Mouse (Mus musculus) midbrain, embryonic 10.5 days (tissue): ENCODE results near the gene Pask. TPM values are rescaled to one million over a fixed set of nuclear protein-coding genes. Genes with fewer than 3 reads are reported as not detected.
A peak's percentile ranks its signal among the peaks of the same experiment; 100 is the strongest.

Experiments
- DNase-seq: peaks from one replicate; pipeline ENCODE4 v3.0.0-alpha.2; 2017; ENCODE audit warnings: low spot score
- H3K27ac ChIP-seq: fragments of 300-500 bp; sonication (generic); replicated peaks from 2 replicates; pipeline ENCODE4 v1.5.1; 2016; ENCODE audit warnings: mild to moderate bottlenecking
- H3K27me3 ChIP-seq: fragments of 300-500 bp; sonication (generic); 2 replicates; pipeline ENCODE4 v1.6.1; 2016; ENCODE audit warnings: low read depth, mild to moderate bottlenecking; ENCODE audit not compliant: poor library complexity, severe bottlenecking
- H3K36me3 ChIP-seq: fragments of 300-500 bp; sonication (generic); 2 replicates; pipeline ENCODE4 v1.6.1; 2016; ENCODE audit warnings: mild to moderate bottlenecking, moderate library complexity
- H3K4me1 ChIP-seq: fragments of 300-500 bp; sonication (generic); 2 replicates; pipeline ENCODE4 v1.6.1; 2016
- H3K4me3 ChIP-seq: fragments of 300-500 bp; sonication (generic); 2 replicates; pipeline ENCODE4 v1.5.1; 2016; ENCODE audit warnings: mild to moderate bottlenecking, moderate library complexity
- H3K9me3 ChIP-seq: fragments of 300-500 bp; sonication (generic); replicated peaks from 2 replicates; pipeline ENCODE4 v1.6.1; 2016; ENCODE audit warnings: mild to moderate bottlenecking
- WGBS: fragments of 180-500 bp; shearing (Covaris S2); methylation state at CpG from one replicate; pipeline ENCODE4 v1.1.7; 2016; 5-methylcytosine and 5-hydroxymethylcytosine counted together
- polyA plus RNA-seq: library from polyadenylated mRNA; unstranded; fragments of >200 nt; fragmentation: Nextera tagmentation; extraction: Ambion mirVana; gene quantifications from 2 replicates; pipeline ENCODE4 v1.2.1, GENCODE M21; 2016

Gene Pask
- 26.9 and 31.0 TPM in 2 replicates for polyA plus RNA-seq

GRCm38 (mm10) chr1:93342648-93343503 lies at the start of gene Pask, which contains the start of gene Ppp1r7:
Pask (minus strand) TSS chr1:93343482.
Ppp1r7 (plus strand) TSS chr1:93342854.
- Histone ChIP-seq H3K4me3 (peak within 1 kb of the TSS; percentile 71), H3K36me3 (peaks cover 23% of the 10 kb centered on the region), H3K9me3 (no peaks in the 10 kb centered on the region), H3K27me3 (no peaks in the 10 kb centered on the region), H3K4me1 (peaks cover 27% of the 10 kb centered on the region), H3K27ac (peak within 1 kb of the TSS; percentile 91)
- WGBS: under 1% methylated on average over 63 of the region's 63 CpGs
- DNase-seq: peak; percentile 98

GRCm38 (mm10) chr1:93388906-93389305 lies 45.6 kb upstream of the Pask start:
- H3K4me3 ChIP-seq: no peak overlapping the region
- no peak overlapping the region for H3K27ac ChIP-seq
- H3K4me1 ChIP-seq: no peaks in the 10 kb centered on the region
- no peak for DNase-seq
- no peaks in the 10 kb centered on the region for H3K9me3 ChIP-seq
- no peaks in the 10 kb centered on the region for H3K36me3 ChIP-seq
- H3K27me3 ChIP-seq: no peaks in the 10 kb centered on the region
- 83% methylated on average over 2 of the region's 2 CpGs for WGBS

- WGBS: 80% methylated on average over 2 of the region's 2 CpGs
- Histone ChIP-seq H3K27me3 (no peaks in the 10 kb centered on the region), H3K36me3 (no peaks in the 10 kb centered on the region), H3K4me3 (no peak overlapping the region), H3K4me1 (no peaks in the 10 kb centered on the region), H3K9me3 (no peaks in the 10 kb centered on the region), H3K27ac (no peak overlapping the region)
- DNase-seq: no peak
Observed at GRCm38 (mm10) chr1:93387198-93387597, 43.9 kb upstream of the Pask start.

GRCm38 (mm10) chr1:93379117-93379516 lies 35.8 kb upstream of the Pask start:
- no peak overlapping the region for H3K27ac ChIP-seq
- H3K27me3 ChIP-seq: no peaks in the 10 kb centered on the region
- H3K9me3 ChIP-seq: no peaks in the 10 kb centered on the region
- DNase-seq: no peak
- H3K36me3 ChIP-seq: no peaks in the 10 kb centered on the region
- 72% methylated on average over 5 of the region's 5 CpGs for WGBS
- H3K4me1 ChIP-seq: 0 out of 2 replicates have a peak, but pooled peaks cover 4% of the 10 kb centered on the region
- H3K4me3 ChIP-seq: no peak overlapping the region

GRCm38 (mm10) chr1:93377307-93377706 lies 34.0 kb upstream of the Pask start:
- H3K4me1 ChIP-seq: peaks cover 10% of the 10 kb centered on the region
- no peaks in the 10 kb centered on the region for H3K9me3 ChIP-seq
- DNase-seq: no peak
- H3K27ac ChIP-seq: no peak overlapping the region
- no peaks in the 10 kb centered on the region for H3K36me3 ChIP-seq
- no peaks in the 10 kb centered on the region for H3K27me3 ChIP-seq
- no peak overlapping the region for H3K4me3 ChIP-seq
- 72% methylated on average over 5 of the region's 5 CpGs for WGBS

GRCm38 (mm10) chr1:93373665-93374064 lies 30.4 kb upstream of the Pask start, which contains the start of gene Ano7:
Ano7 (plus strand) TSS chr1:93373930.
- DNase-seq: no peak
- H3K9me3 ChIP-seq: no peaks in the 10 kb centered on the region
- H3K36me3 ChIP-seq: peaks cover 7% of the 10 kb centered on the region; the same call in 1 of the 2 replicates
- H3K4me1 ChIP-seq: peaks cover 6% of the 10 kb centered on the region
- H3K27ac ChIP-seq: peak within 1 kb of the TSS; percentile 43; the same call in 1 of the 2 replicates
- 76% methylated on average over 4 of the region's 4 CpGs for WGBS
- H3K27me3 ChIP-seq: no peaks in the 10 kb centered on the region
- H3K4me3 ChIP-seq: no peak within 1 kb of the TSS

- WGBS: 95% methylated on average over 6 of the region's 6 CpGs
- Histone ChIP-seq H3K27ac (no peak overlapping the region), H3K36me3 (peaks cover 81% of the 10 kb centered on the region), H3K9me3 (no peaks in the 10 kb centered on the region), H3K4me3 (no peak overlapping the region), H3K4me1 (no peaks in the 10 kb centered on the region), H3K27me3 (no peaks in the 10 kb centered on the region)
- no peak for DNase-seq
Observed at GRCm38 (mm10) chr1:93365641-93366040, 22.4 kb upstream of the Pask start.

GRCm38 (mm10) chr1:93362661-93363060 lies 19.4 kb upstream of the Pask start:
- DNase-seq: no peak
- Histone ChIP-seq H3K9me3 (no peaks in the 10 kb centered on the region), H3K27me3 (no peaks in the 10 kb centered on the region), H3K27ac (no peak overlapping the region), H3K4me3 (no peak overlapping the region), H3K4me1 (no peaks in the 10 kb centered on the region), H3K36me3 (peaks cover 98% of the 10 kb centered on the region)
- WGBS: 85% methylated on average over 4 of the region's 4 CpGs

- WGBS: 94% methylated on average over 2 of the region's 2 CpGs
- H3K4me3 ChIP-seq: no peak overlapping the region
- DNase-seq: no peak
- no peak overlapping the region for H3K27ac ChIP-seq
- H3K36me3 ChIP-seq: peaks cover 100% of the 10 kb centered on the region
- H3K4me1 ChIP-seq: no peaks in the 10 kb centered on the region
- H3K27me3 ChIP-seq: no peaks in the 10 kb centered on the region
- H3K9me3 ChIP-seq: no peaks in the 10 kb centered on the region
Observed at GRCm38 (mm10) chr1:93352724-93353123, 9.4 kb upstream of the Pask start.

- Histone ChIP-seq H3K36me3 (peaks cover 91% of the 10 kb centered on the region), H3K4me1 (peaks cover under 1% of the 10 kb centered on the region), H3K9me3 (no peaks in the 10 kb centered on the region), H3K27ac (no peak overlapping the region), H3K4me3 (no peak overlapping the region), H3K27me3 (no peaks in the 10 kb centered on the region)
- 90% methylated on average over 4 of the region's 4 CpGs for WGBS
- DNase-seq: no peak
Observed at GRCm38 (mm10) chr1:93349701-93350100, 6.4 kb upstream of the Pask start.

- Histone ChIP-seq H3K9me3 (no peaks in the 10 kb centered on the region), H3K36me3 (peaks cover 66% of the 10 kb centered on the region), H3K27me3 (no peaks in the 10 kb centered on the region), H3K27ac (no peak overlapping the region), H3K4me3 (no peak overlapping the region), H3K4me1 (peaks cover 9% of the 10 kb centered on the region)
- WGBS: 94% methylated on average over 5 of the region's 5 CpGs
- DNase-seq: no peak
Observed at GRCm38 (mm10) chr1:93347176-93347575, 3.9 kb upstream of the Pask start.

- Histone ChIP-seq H3K9me3 (no peaks in the 10 kb centered on the region), H3K27me3 (no peaks in the 10 kb centered on the region), H3K4me3 (peak overlapping the region; percentile 71), H3K27ac (peak overlapping the region; percentile 91), H3K36me3 (peaks cover 30% of the 10 kb centered on the region), H3K4me1 (peaks cover 27% of the 10 kb centered on the region)
- under 1% methylated on average over 39 of the region's 39 CpGs for WGBS
- DNase-seq: peak; percentile 92
Observed at GRCm38 (mm10) chr1:93343504-93344047, 294 bp upstream of the Pask start.

- 84% methylated on average over 2 of the region's 2 CpGs for WGBS
- DNase-seq: no peak
- H3K27ac ChIP-seq: no peak overlapping the region
- H3K36me3 ChIP-seq: peaks cover 81% of the 10 kb centered on the region
- H3K4me1 ChIP-seq: no peaks in the 10 kb centered on the region
- H3K27me3 ChIP-seq: no peaks in the 10 kb centered on the region
- H3K9me3 ChIP-seq: no peaks in the 10 kb centered on the region
- no peak overlapping the region for H3K4me3 ChIP-seq
Observed at GRCm38 (mm10) chr1:93334621-93335020, 8.7 kb downstream of the Pask start.
